Mouse (Mus musculus): ENCODE measurements at regions not wholly inside any gene's neighbourhood (a gene's known extent, or its start where the extent isn't known, plus 50 kb on each side); places are given as distances from the start of the nearest gene placed in this dataset.

- peaks cover 2% of the 10 kb centered on the region; the same call in 1 of the 2 replicates for H3K4me1 ChIP-seq (ENCODE audit: control insufficient read depth)
- no peaks in the 10 kb centered on the region; the same call in 1 of the 2 replicates for H3K27me3 ChIP-seq (ENCODE audit: control insufficient read depth)
- H3K9me3 ChIP-seq (ENCODE audit: control insufficient read depth, low read length) = no peaks in the 10 kb centered on the region
- no peak overlapping the region for H3K4me3 ChIP-seq (replicated peaks)
- TF ChIP-seq TAL1 (IDR thresholded peaks at IDR 0.05; ENCODE audit: low read length) (no peak), GATA1 (IDR thresholded peaks at IDR 0.05; ENCODE audit: low read length) (no peak)
- H3K36me3 ChIP-seq (ENCODE audit: control insufficient read depth) = no peaks in the 10 kb centered on the region
These were observed 285.9 kb upstream of the Klf3 start for GRCm38 (mm10) chr5:64517241-64517640.

GRCm38 (mm10) chr5:64517835-64518234 lies 285.4 kb upstream of the Klf3 start:
- Histone ChIP-seq H3K36me3 (ENCODE audit: control insufficient read depth) (no peaks in the 10 kb centered on the region), H3K27me3 (ENCODE audit: control insufficient read depth) (no peaks in the 10 kb centered on the region; the same call in 1 of the 2 replicates), H3K4me1 (ENCODE audit: control insufficient read depth) (no peaks in the 10 kb centered on the region; the same call in 1 of the 2 replicates), H3K4me3 (replicated peaks) (no peak overlapping the region), H3K9me3 (ENCODE audit: control insufficient read depth, low read length) (no peaks in the 10 kb centered on the region)
- no peak for TF ChIP-seq TAL1 (IDR thresholded peaks at IDR 0.05; ENCODE audit: low read length)
- no peak for TF ChIP-seq GATA1 (IDR thresholded peaks at IDR 0.05; ENCODE audit: low read length)

GRCm38 (mm10) chr5:64519036-64519435 lies 284.2 kb upstream of the Klf3 start:
- H3K4me1 ChIP-seq (ENCODE audit: control insufficient read depth) = no peaks in the 10 kb centered on the region; the same call in 1 of the 2 replicates
- H3K4me3 ChIP-seq (replicated peaks) = no peak overlapping the region
- H3K9me3 ChIP-seq (ENCODE audit: control insufficient read depth, low read length) = 0 out of 2 replicates have a peak, but pooled peaks cover 1% of the 10 kb centered on the region
- no peaks in the 10 kb centered on the region for H3K36me3 ChIP-seq (ENCODE audit: control insufficient read depth)
- no peaks in the 10 kb centered on the region; the same call in 1 of the 2 replicates for H3K27me3 ChIP-seq (ENCODE audit: control insufficient read depth)
- TF ChIP-seq GATA1 (IDR thresholded peaks at IDR 0.05; ENCODE audit: low read length) (no peak), TAL1 (IDR thresholded peaks at IDR 0.05; ENCODE audit: low read length) (no peak)

- H3K9me3 ChIP-seq (ENCODE audit: control insufficient read depth, low read length) = 0 out of 2 replicates have a peak, but pooled peaks cover 2% of the 10 kb centered on the region
- H3K4me3 ChIP-seq (replicated peaks) = no peak overlapping the region
- H3K27me3 ChIP-seq (ENCODE audit: control insufficient read depth) = no peaks in the 10 kb centered on the region; the same call in 1 of the 2 replicates
- H3K4me1 ChIP-seq (ENCODE audit: control insufficient read depth) = no peaks in the 10 kb centered on the region; the same call in 1 of the 2 replicates
- no peaks in the 10 kb centered on the region for H3K36me3 ChIP-seq (ENCODE audit: control insufficient read depth)
- TF ChIP-seq TAL1 (IDR thresholded peaks at IDR 0.05; ENCODE audit: low read length) = no peak
- TF ChIP-seq GATA1 (IDR thresholded peaks at IDR 0.05; ENCODE audit: low read length) = no peak
These were observed 283.5 kb upstream of the Klf3 start for GRCm38 (mm10) chr5:64519731-64520130.

GRCm38 (mm10) chr5:64521401-64521800 lies 281.8 kb upstream of the Klf3 start:
- Histone ChIP-seq H3K36me3 (ENCODE audit: control insufficient read depth) (no peaks in the 10 kb centered on the region), H3K4me3 (replicated peaks) (no peak overlapping the region), H3K4me1 (ENCODE audit: control insufficient read depth) (peaks cover 3% of the 10 kb centered on the region), H3K9me3 (ENCODE audit: control insufficient read depth, low read length) (0 out of 2 replicates have a peak, but pooled peaks cover 2% of the 10 kb centered on the region), H3K27me3 (ENCODE audit: control insufficient read depth) (no peaks in the 10 kb centered on the region)
- TF ChIP-seq GATA1 (IDR thresholded peaks at IDR 0.05; ENCODE audit: low read length) (no peak), TAL1 (IDR thresholded peaks at IDR 0.05; ENCODE audit: low read length) (no peak)

GRCm38 (mm10) chr5:64521969-64522368 lies 281.2 kb upstream of the Klf3 start:
- H3K27me3 ChIP-seq (ENCODE audit: control insufficient read depth) = no peaks in the 10 kb centered on the region
- TF ChIP-seq TAL1 (IDR thresholded peaks at IDR 0.05; ENCODE audit: low read length) = no peak
- TF ChIP-seq GATA1 (IDR thresholded peaks at IDR 0.05; ENCODE audit: low read length) = no peak
- H3K4me1 ChIP-seq (ENCODE audit: control insufficient read depth) = peaks cover 8% of the 10 kb centered on the region
- no peak overlapping the region for H3K4me3 ChIP-seq (replicated peaks)
- H3K36me3 ChIP-seq (ENCODE audit: control insufficient read depth) = no peaks in the 10 kb centered on the region
- H3K9me3 ChIP-seq (ENCODE audit: control insufficient read depth, low read length) = 0 out of 2 replicates have a peak, but pooled peaks cover 2% of the 10 kb centered on the region

GRCm38 (mm10) chr5:64526521-64526920 lies 276.7 kb upstream of the Klf3 start:
- Histone ChIP-seq H3K36me3 (ENCODE audit: control insufficient read depth) (no peaks in the 10 kb centered on the region), H3K27me3 (ENCODE audit: control insufficient read depth) (no peaks in the 10 kb centered on the region), H3K4me3 (replicated peaks) (no peak overlapping the region), H3K9me3 (ENCODE audit: control insufficient read depth, low read length) (0 out of 2 replicates have a peak, but pooled peaks cover 2% of the 10 kb centered on the region), H3K4me1 (ENCODE audit: control insufficient read depth) (peaks cover 16% of the 10 kb centered on the region)
- TF ChIP-seq GATA1 (IDR thresholded peaks at IDR 0.05; ENCODE audit: low read length) = no peak
- TF ChIP-seq TAL1 (IDR thresholded peaks at IDR 0.05; ENCODE audit: low read length) = no peak

- Histone ChIP-seq H3K9me3 (ENCODE audit: control insufficient read depth, low read length) (peaks cover 4% of the 10 kb centered on the region; the same call in 1 of the 2 replicates), H3K4me1 (ENCODE audit: control insufficient read depth) (peaks cover 16% of the 10 kb centered on the region), H3K27me3 (ENCODE audit: control insufficient read depth) (no peaks in the 10 kb centered on the region), H3K4me3 (replicated peaks) (no peak overlapping the region), H3K36me3 (ENCODE audit: control insufficient read depth) (no peaks in the 10 kb centered on the region)
- TF ChIP-seq TAL1 (IDR thresholded peaks at IDR 0.05; ENCODE audit: low read length) (no peak), GATA1 (IDR thresholded peaks at IDR 0.05; ENCODE audit: low read length) (no peak)
These were observed 275.2 kb upstream of the Klf3 start for GRCm38 (mm10) chr5:64527962-64528361.

GRCm38 (mm10) chr5:64534371-64534770 lies 268.8 kb upstream of the Klf3 start:
- no peak overlapping the region for H3K4me3 ChIP-seq (replicated peaks)
- no peaks in the 10 kb centered on the region; the same call in none of the 2 replicates for H3K4me1 ChIP-seq (ENCODE audit: control insufficient read depth)
- H3K9me3 ChIP-seq (ENCODE audit: control insufficient read depth, low read length) = peaks cover 2% of the 10 kb centered on the region; the same call in 1 of the 2 replicates
- no peaks in the 10 kb centered on the region for H3K36me3 ChIP-seq (ENCODE audit: control insufficient read depth)
- no peak for TF ChIP-seq GATA1 (IDR thresholded peaks at IDR 0.05; ENCODE audit: low read length)
- no peak for TF ChIP-seq TAL1 (IDR thresholded peaks at IDR 0.05; ENCODE audit: low read length)
- H3K27me3 ChIP-seq (ENCODE audit: control insufficient read depth) = no peaks in the 10 kb centered on the region

Measured in erythroblast, embryonic 14.5 days (primary cell).